Mouse (Mus musculus) olfactory bulb, adult 2 months (tissue): ENCODE measurements around the gene Sik2. TPM values are rescaled to one million over a fixed set of nuclear protein-coding genes. Genes with fewer than 3 reads are reported as not detected.
A peak's percentile ranks its signal among the peaks of the same experiment; 100 is the strongest.

Experiments
- H3K27ac ChIP-seq: fragments of 200-500 bp; 2 replicates; pipeline ENCODE4 v1.5.1; 2012; ENCODE audit warnings: low read depth, low read length; ENCODE audit not compliant: insufficient read depth
- H3K4me1 ChIP-seq: fragments of 200-500 bp; 2 replicates; pipeline ENCODE4 v1.6.1; 2012; ENCODE audit warnings: low read length; ENCODE audit not compliant: control insufficient read depth, insufficient read depth
- H3K4me3 ChIP-seq: fragments of 200-500 bp; 2 replicates; pipeline ENCODE4 v1.5.1; 2012; ENCODE audit warnings: mild to moderate bottlenecking, low read depth, low read length, moderate library complexity; ENCODE audit not compliant: insufficient read depth
- CTCF ChIP-seq: fragments of 200-500 bp; IDR thresholded peaks from 2 replicates; pipeline ENCODE4 v1.5.1; 2012; ENCODE audit warnings: low read depth, mild to moderate bottlenecking, low read length, moderate library complexity; ENCODE audit not compliant: insufficient read depth
- POLR2A ChIP-seq: fragments of 200-500 bp; IDR thresholded peaks from 2 replicates; pipeline ENCODE4 v1.6.1; 2012; ENCODE audit warnings: mild to moderate bottlenecking, low read depth, low read length, moderate library complexity; ENCODE audit not compliant: insufficient read depth
- WGBS: fragments of 180-500 bp; shearing (Covaris S2); methylation state at CpG from one replicate; pipeline ENCODE4 v1.1.7; 2018; 5-methylcytosine and 5-hydroxymethylcytosine counted together
- polyA plus RNA-seq: library from polyadenylated mRNA; stranded (reverse); fragments of >200 nt; gene quantifications from 2 replicates; pipeline ENCODE4 v1.2.4, GENCODE M21; 2012; ENCODE audit warnings: low replicate concordance; ENCODE audit not compliant: missing spikeins, insufficient read depth, insufficient read length

The Sik2 gene
- not detected in 2 replicates for polyA plus RNA-seq

DNA sequence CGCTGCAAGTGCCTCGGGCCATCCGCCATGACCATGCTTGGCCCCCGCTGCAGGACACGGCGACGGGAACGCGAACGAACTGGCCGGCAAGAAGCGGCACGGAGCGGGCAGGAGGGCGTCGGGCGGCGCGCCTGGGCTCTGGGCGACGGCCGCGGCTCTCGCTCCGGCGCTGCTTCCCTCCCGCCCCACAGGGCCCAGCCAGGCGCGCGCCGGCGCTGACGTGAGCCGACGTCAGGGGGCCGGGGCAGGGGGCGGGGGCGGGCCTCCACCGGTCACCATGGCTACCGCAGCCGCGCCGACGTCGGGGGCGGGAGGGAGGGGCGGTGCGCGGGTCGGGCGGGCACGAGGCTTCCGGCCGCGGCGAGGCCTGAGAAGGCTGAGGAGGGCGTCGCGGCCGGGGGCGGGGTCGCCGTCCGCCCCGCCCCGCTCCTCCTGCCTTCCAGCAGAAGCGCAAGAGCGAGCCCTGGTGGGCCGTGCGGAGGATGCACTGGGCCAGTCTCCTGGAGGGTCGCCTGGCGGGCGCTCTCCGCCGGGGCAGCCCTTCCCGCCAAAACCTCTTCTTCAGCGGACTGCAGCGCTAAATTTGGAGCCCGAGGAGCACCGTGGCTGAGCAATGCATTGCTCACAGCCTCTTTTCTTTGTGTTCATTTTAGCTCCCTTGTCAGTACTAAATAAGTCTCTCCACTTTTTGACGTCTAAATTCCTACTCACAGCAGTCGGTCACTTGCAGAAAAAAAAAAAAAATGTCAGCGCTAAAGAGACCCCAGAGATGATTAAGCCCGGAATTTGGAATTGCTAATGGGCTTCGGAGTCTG, at the start of gene Sik2:
Sik2 (minus strand) TSS at position 233 of the 815 bp plus-strand sequence.
- under 1% methylated on average over 77 of the region's 85 CpGs for WGBS
- Histone ChIP-seq H3K27ac (peak within 1 kb of the TSS; percentile 93), H3K4me1 (no peaks in the 10 kb centered on the region), H3K4me3 (peak within 1 kb of the TSS; percentile 96)
- TF ChIP-seq CTCF, result peak; percentile 93
- peak; percentile 88 for TF ChIP-seq POLR2A

- WGBS, result 76% methylated on average over 3 of the region's 3 CpGs
- H3K4me3 ChIP-seq, result no peak overlapping the region
- H3K4me1 ChIP-seq, result no peaks in the 10 kb centered on the region
- no peak overlapping the region for H3K27ac ChIP-seq
- TF ChIP-seq CTCF, result no peak
- no peak for TF ChIP-seq POLR2A
Measured at GRCm38 (mm10) chr9:51056360-51057324, 47.8 kb upstream of the Sik2 start.

GRCm38 (mm10) chr9:51052180-51052579, 43.3 kb upstream of the Sik2 start:
- Histone ChIP-seq H3K4me3 (no peak overlapping the region), H3K4me1 (no peaks in the 10 kb centered on the region), H3K27ac (no peak overlapping the region)
- 74% methylated on average over 3 of the region's 3 CpGs for WGBS
- TF ChIP-seq CTCF, result no peak
- no peak for TF ChIP-seq POLR2A

DNA sequence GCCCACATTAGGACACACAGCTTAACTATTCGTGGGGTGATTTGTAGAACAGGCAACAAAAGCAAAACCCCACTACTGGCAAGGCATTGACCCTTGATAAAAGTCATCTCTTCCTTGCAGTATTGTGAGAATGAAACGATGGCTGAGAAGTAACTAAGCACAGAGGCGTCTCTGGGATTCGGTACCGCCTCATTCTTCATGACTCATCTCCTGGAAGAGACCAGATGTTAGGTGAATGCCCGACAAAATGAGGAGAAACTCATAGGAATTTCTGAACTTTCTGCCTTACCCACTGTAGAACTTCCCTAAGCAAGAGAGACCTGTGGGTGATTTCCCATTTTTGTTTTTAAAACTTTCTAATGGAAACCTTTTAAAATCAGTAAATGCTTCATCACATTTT, 33.3 kb upstream of the Sik2 start:
- no peak overlapping the region for H3K27ac ChIP-seq
- no peak overlapping the region for H3K4me3 ChIP-seq
- no peaks in the 10 kb centered on the region for H3K4me1 ChIP-seq
- TF ChIP-seq POLR2A (no peak), CTCF (no peak)
- 49% methylated on average over 6 of the region's 6 CpGs for WGBS

GRCm38 (mm10) chr9:51041491-51041980, 32.7 kb upstream of the Sik2 start:
- Histone ChIP-seq H3K27ac (no peak overlapping the region), H3K4me1 (no peaks in the 10 kb centered on the region), H3K4me3 (no peak overlapping the region)
- 92% methylated on average over 7 of the region's 7 CpGs for WGBS
- TF ChIP-seq POLR2A (no peak), CTCF (no peak)

- 68% methylated on average over 3 of the region's 3 CpGs for WGBS
- H3K27ac ChIP-seq, result no peak overlapping the region
- TF ChIP-seq POLR2A, result no peak
- TF ChIP-seq CTCF, result no peak
- no peaks in the 10 kb centered on the region for H3K4me1 ChIP-seq
- no peak overlapping the region for H3K4me3 ChIP-seq
Measured at GRCm38 (mm10) chr9:51032785-51033529, 24.1 kb upstream of the Sik2 start.

DNA sequence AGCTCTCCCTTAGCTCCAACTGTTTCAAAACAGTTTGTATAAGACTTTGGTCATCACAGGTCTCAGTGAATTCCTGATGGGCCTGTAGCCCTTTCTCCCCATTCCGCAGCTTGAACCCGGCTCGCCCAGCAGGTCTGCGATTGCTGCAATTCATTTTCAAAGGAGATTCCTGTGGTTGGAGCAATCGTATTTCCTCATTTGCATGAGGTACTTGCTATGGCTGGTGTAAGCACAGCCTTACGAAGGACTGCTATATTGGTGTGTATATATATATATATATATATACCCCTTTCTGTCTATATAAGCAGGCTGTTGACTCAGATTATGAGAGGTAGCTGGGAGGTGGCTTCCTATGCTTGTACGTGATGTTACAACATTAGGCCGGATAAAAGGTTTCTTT, 23.4 kb upstream of the Sik2 start:
- Histone ChIP-seq H3K4me3 (no peak overlapping the region), H3K27ac (no peak overlapping the region), H3K4me1 (no peaks in the 10 kb centered on the region)
- WGBS, result 85% methylated on average over 8 of the region's 8 CpGs
- TF ChIP-seq CTCF (no peak), POLR2A (no peak)

GRCm38 (mm10) chr9:51031603-51032002, 22.7 kb upstream of the Sik2 start:
- no peaks in the 10 kb centered on the region for H3K4me1 ChIP-seq
- TF ChIP-seq CTCF (no peak), POLR2A (no peak)
- 59% methylated on average over 6 of the region's 6 CpGs for WGBS
- H3K27ac ChIP-seq, result no peak overlapping the region
- H3K4me3 ChIP-seq, result no peak overlapping the region

DNA sequence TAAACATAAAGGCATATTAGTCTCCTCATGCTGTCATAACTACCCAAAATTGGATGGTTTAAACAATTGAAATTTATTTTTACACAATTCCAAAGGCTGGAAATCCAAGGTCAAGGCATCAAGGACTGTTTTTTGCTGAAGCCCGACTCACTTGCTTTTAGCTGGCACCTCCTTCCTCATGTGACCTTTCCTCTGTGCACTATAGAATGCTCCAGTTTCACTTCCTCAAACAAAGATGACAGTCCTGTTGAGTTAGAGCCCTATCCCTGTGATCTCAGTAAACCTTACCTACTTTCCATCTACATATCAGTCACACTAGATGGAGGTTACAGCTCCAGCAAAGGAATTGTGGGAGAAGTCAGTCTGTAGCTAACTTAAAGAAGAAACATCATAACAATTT, 21.3 kb upstream of the Sik2 start:
- 78% methylated on average over 1 of the region's 1 CpGs for WGBS
- TF ChIP-seq POLR2A, result no peak
- no peak for TF ChIP-seq CTCF
- Histone ChIP-seq H3K27ac (no peak overlapping the region), H3K4me3 (no peak overlapping the region), H3K4me1 (no peaks in the 10 kb centered on the region)
